Mouse (Mus musculus) kidney, adult 2 months (tissue): ENCODE measurements around the gene Hyou1. TPM values are rescaled to one million over a fixed set of nuclear protein-coding genes. Genes with fewer than 3 reads are reported as not detected.
"Not testable (repeated sequence)": the region's sequence is repeated elsewhere in the genome, so short reads cannot be mapped to it uniquely, and the experiment has no call there.

ENCODE experiments used
- DNase-seq: peaks from one replicate; pipeline ENCODE4 v3.0.0; 2021
- H3K27ac ChIP-seq: fragments of 200-500 bp; 2 replicates; pipeline ENCODE4 v1.5.1; 2012; ENCODE audit warnings: low read depth, low read length, control low read depth, inconsistent platforms; ENCODE audit not compliant: insufficient read depth
- H3K27me3 ChIP-seq: fragments of 200-500 bp; replicated peaks from 2 replicates; pipeline ENCODE4 v1.6.1; 2012; ENCODE audit warnings: mild to moderate bottlenecking, moderate library complexity, low read length, inconsistent platforms; ENCODE audit not compliant: control insufficient read depth, insufficient read depth
- H3K36me3 ChIP-seq: fragments of 200-500 bp; 2 replicates; pipeline ENCODE4 v1.6.1; 2012; ENCODE audit warnings: mild to moderate bottlenecking, moderate library complexity, low read length, inconsistent platforms; ENCODE audit not compliant: control insufficient read depth, insufficient read depth
- H3K4me1 ChIP-seq: fragments of 200-500 bp; 2 replicates; pipeline ENCODE4 v1.6.1; 2011; ENCODE audit warnings: low read length; ENCODE audit not compliant: control insufficient read depth, insufficient read depth
- H3K4me3 ChIP-seq: fragments of 200-500 bp; 2 replicates; pipeline ENCODE4 v1.5.1; 2011; ENCODE audit warnings: mild to moderate bottlenecking, low read depth, low read length, control low read depth; ENCODE audit not compliant: insufficient read depth
- CTCF ChIP-seq: fragments of 200-500 bp; conservative IDR thresholded peaks from 2 replicates; pipeline ENCODE4 v1.5.1; 2011; ENCODE audit warnings: low read depth, mild to moderate bottlenecking, control low read depth, low read length, moderate library complexity, mixed read lengths; ENCODE audit not compliant: insufficient read depth, insufficient read length
- POLR2A ChIP-seq: fragments of 200-500 bp; IDR thresholded peaks from one replicate; pipeline ENCODE4 v1.6.1; 2011; ENCODE audit warnings: low read depth, low read length, control low read depth
- WGBS: fragments of 180-500 bp; shearing (Covaris S2); methylation state at CpG from one replicate; pipeline ENCODE4 v1.1.7; 2018; 5-methylcytosine and 5-hydroxymethylcytosine counted together
- polyA plus RNA-seq: library from polyadenylated mRNA; depleted of rRNA; stranded (reverse); fragments of >200 nt; gene quantifications from 2 replicates; pipeline ENCODE4 v1.2.3, GENCODE M21; 2012

The Hyou1 gene
- polyA plus RNA-seq, 1 experiment: 42.3 TPM

GRCm38 (mm10) chr9:44406906-44407751 is 27.8 kb downstream of the Hyou1 start, which contains the start of the genes Rps25 and Trappc4:
Gene Rps25, plus strand, starts transcription at chr9:44407139.
Gene Trappc4, minus strand, starts transcription at chr9:44407600.
- H3K27ac ChIP-seq: peak within 1 kb of the TSS; percentile 94
- peak; percentile 96 for DNase-seq
- WGBS: under 1% methylated on average over 51 of the region's 51 CpGs
- peaks cover 1% of the 10 kb centered on the region for H3K36me3 ChIP-seq
- H3K4me3 ChIP-seq: peak within 1 kb of the TSS; percentile 63
- TF ChIP-seq POLR2A (peak; percentile 54), CTCF (no peak)
- H3K4me1 ChIP-seq: peaks cover 4% of the 10 kb centered on the region; the same call in 1 of the 2 replicates
- H3K27me3 ChIP-seq: no peaks in the 10 kb centered on the region

- no peak for DNase-seq
- H3K4me3 ChIP-seq: peak overlapping the region; percentile 63
- peak overlapping the region; percentile 7; the same call in 1 of the 2 replicates for H3K27ac ChIP-seq
- H3K36me3 ChIP-seq: peaks cover 1% of the 10 kb centered on the region
- H3K27me3 ChIP-seq: no peaks in the 10 kb centered on the region
- TF ChIP-seq POLR2A: no peak
- no peak for TF ChIP-seq CTCF
- peaks cover 4% of the 10 kb centered on the region; the same call in 1 of the 2 replicates for H3K4me1 ChIP-seq
- under 1% methylated on average over 24 of the region's 24 CpGs for WGBS
Measured at GRCm38 (mm10) chr9:44407752-44408097, 28.4 kb downstream of the Hyou1 start.

GRCm38 (mm10) chr9:44408693-44409092 is 29.4 kb downstream of the Hyou1 start:
- WGBS: 58% methylated on average over 9 of the region's 9 CpGs
- H3K27me3 ChIP-seq, H3K36me3 ChIP-seq, H3K27ac ChIP-seq, H3K4me1 ChIP-seq, DNase-seq, H3K4me3 ChIP-seq: not testable (repeated sequence)

GRCm38 (mm10) chr9:44410647-44411336 is 31.5 kb downstream of the Hyou1 start:
- Histone ChIP-seq H3K4me1 (peaks cover 4% of the 10 kb centered on the region; the same call in 1 of the 2 replicates), H3K27me3 (no peaks in the 10 kb centered on the region), H3K4me3 (no peak overlapping the region), H3K36me3 (peaks cover 1% of the 10 kb centered on the region), H3K27ac (no peak overlapping the region)
- no peak for DNase-seq
- WGBS: 74% methylated on average over 2 of the region's 2 CpGs
- TF ChIP-seq POLR2A: no peak
- TF ChIP-seq CTCF: no peak

- no peak for DNase-seq
- WGBS: 90% methylated on average over 1 of the region's 1 CpGs
- no peak for TF ChIP-seq POLR2A
- TF ChIP-seq CTCF: no peak
Measured at GRCm38 (mm10) chr9:44411601-44412130, 32.4 kb downstream of the Hyou1 start.

GRCm38 (mm10) chr9:44412306-44412705 is 33.0 kb downstream of the Hyou1 start:
- Histone ChIP-seq H3K4me3 (no peak overlapping the region), H3K36me3 (peaks cover 1% of the 10 kb centered on the region), H3K27me3 (no peaks in the 10 kb centered on the region), H3K4me1 (peaks cover 8% of the 10 kb centered on the region; the same call in 1 of the 2 replicates), H3K27ac (no peak overlapping the region)
- TF ChIP-seq CTCF (no peak), POLR2A (no peak)
- DNase-seq: no peak
- WGBS: 83% methylated on average over 4 of the region's 4 CpGs

More at GRCm38 (mm10) chr9:44411601-44412130, 32.4 kb downstream of the Hyou1 start:
- Histone ChIP-seq H3K27me3 (no peaks in the 10 kb centered on the region), H3K4me1 (peaks cover 4% of the 10 kb centered on the region; the same call in 1 of the 2 replicates), H3K4me3 (no peak overlapping the region), H3K36me3 (peaks cover 1% of the 10 kb centered on the region), H3K27ac (no peak overlapping the region)

- H3K4me1 ChIP-seq: peaks cover 8% of the 10 kb centered on the region; the same call in 1 of the 2 replicates
- H3K27me3 ChIP-seq: no peaks in the 10 kb centered on the region
- peaks cover 1% of the 10 kb centered on the region for H3K36me3 ChIP-seq
- no peak overlapping the region for H3K4me3 ChIP-seq
- TF ChIP-seq CTCF (no peak), POLR2A (no peak)
- 74% methylated on average over 2 of the region's 2 CpGs for WGBS
- H3K27ac ChIP-seq: no peak overlapping the region
- no peak for DNase-seq
Measured at GRCm38 (mm10) chr9:44412781-44413180, 33.5 kb downstream of the Hyou1 start.
